Mouse (Mus musculus): ENCODE measurements around the gene Mrtfb.
"Not testable (repeated sequence)": the region's sequence is repeated elsewhere in the genome, so short reads cannot be mapped to it uniquely, and the experiment has no call there.

Gene Mrtfb

GRCm38 (mm10) chr16:13345822-13346221 is 89.5 kb downstream of the Mrtfb start:
- in situ Hi-C loops (cut with MboI; ENCODE audit: low sequenced_read_pairs), result not testable (repeated sequence)

GRCm38 (mm10) chr16:13350729-13351128 is 94.4 kb downstream of the Mrtfb start:
- in situ Hi-C loops (cut with MboI; ENCODE audit: low sequenced_read_pairs), result no loop called here

GRCm38 (mm10) chr16:13351268-13351667 is 95.0 kb downstream of the Mrtfb start:
- in situ Hi-C loops (cut with MboI; ENCODE audit: low sequenced_read_pairs), result no loop called here

- in situ Hi-C loops (cut with MboI; ENCODE audit: low sequenced_read_pairs), result no loop called here
These were observed 97.6 kb downstream of the Mrtfb start for GRCm38 (mm10) chr16:13353927-13354326.

- in situ Hi-C loops (cut with MboI; ENCODE audit: low sequenced_read_pairs), result no loop called here
These were observed 98.2 kb downstream of the Mrtfb start for GRCm38 (mm10) chr16:13354431-13354830.

GRCm38 (mm10) chr16:13357806-13358679 is 101.8 kb downstream of the Mrtfb start:
- in situ Hi-C loops (cut with MboI; ENCODE audit: low sequenced_read_pairs), result no loop called here

- in situ Hi-C loops (cut with MboI; ENCODE audit: low sequenced_read_pairs), result no loop called here
These were observed 102.5 kb downstream of the Mrtfb start for GRCm38 (mm10) chr16:13358741-13359140.

- in situ Hi-C loops (cut with MboI; ENCODE audit: low sequenced_read_pairs), result no loop called here
These were observed 103.2 kb downstream of the Mrtfb start for GRCm38 (mm10) chr16:13359405-13359858.

GRCm38 (mm10) chr16:13360208-13360607 is 103.9 kb downstream of the Mrtfb start:
- in situ Hi-C loops (cut with MboI; ENCODE audit: low sequenced_read_pairs), result no loop called here

- in situ Hi-C loops (cut with MboI; ENCODE audit: low sequenced_read_pairs), result no loop called here
These were observed 104.6 kb downstream of the Mrtfb start for GRCm38 (mm10) chr16:13360835-13361234.

- in situ Hi-C loops (cut with MboI; ENCODE audit: low sequenced_read_pairs), result no loop called here
These were observed 106.9 kb downstream of the Mrtfb start for GRCm38 (mm10) chr16:13363141-13363540.

GRCm38 (mm10) chr16:13364145-13364544 is 107.9 kb downstream of the Mrtfb start:
- in situ Hi-C loops (cut with MboI; ENCODE audit: low sequenced_read_pairs), result no loop called here

GRCm38 (mm10) chr16:13366256-13366655 is 110.0 kb downstream of the Mrtfb start:
- in situ Hi-C loops (cut with MboI; ENCODE audit: low sequenced_read_pairs), result no loop called here

- in situ Hi-C loops (cut with MboI; ENCODE audit: low sequenced_read_pairs), result no loop called here
These were observed 110.7 kb downstream of the Mrtfb start for GRCm38 (mm10) chr16:13366802-13367465.

- in situ Hi-C loops (cut with MboI; ENCODE audit: low sequenced_read_pairs), result no loop called here
These were observed 111.2 kb downstream of the Mrtfb start for GRCm38 (mm10) chr16:13367466-13367856.

- in situ Hi-C loops (cut with MboI; ENCODE audit: low sequenced_read_pairs), result no loop called here
These were observed 112.4 kb downstream of the Mrtfb start for GRCm38 (mm10) chr16:13368645-13369044.

- in situ Hi-C loops (cut with MboI; ENCODE audit: low sequenced_read_pairs), result no loop called here
These were observed 115.5 kb downstream of the Mrtfb start for GRCm38 (mm10) chr16:13371740-13372287.

- in situ Hi-C loops (cut with MboI; ENCODE audit: low sequenced_read_pairs), result no loop called here
These were observed 116.7 kb downstream of the Mrtfb start for GRCm38 (mm10) chr16:13372899-13373533.

- in situ Hi-C loops (cut with MboI; ENCODE audit: low sequenced_read_pairs), result no loop called here
These were observed 120.7 kb downstream of the Mrtfb start for GRCm38 (mm10) chr16:13376947-13377486.

GRCm38 (mm10) chr16:13378157-13378556 is 121.9 kb downstream of the Mrtfb start:
- in situ Hi-C loops (cut with MboI; ENCODE audit: low sequenced_read_pairs), result no loop called here

GRCm38 (mm10) chr16:13379865-13380264 is 123.6 kb downstream of the Mrtfb start:
- in situ Hi-C loops (cut with MboI; ENCODE audit: low sequenced_read_pairs), result no loop called here

Measured in CH12F3 (cell line).